In the genomic region with DNA sequence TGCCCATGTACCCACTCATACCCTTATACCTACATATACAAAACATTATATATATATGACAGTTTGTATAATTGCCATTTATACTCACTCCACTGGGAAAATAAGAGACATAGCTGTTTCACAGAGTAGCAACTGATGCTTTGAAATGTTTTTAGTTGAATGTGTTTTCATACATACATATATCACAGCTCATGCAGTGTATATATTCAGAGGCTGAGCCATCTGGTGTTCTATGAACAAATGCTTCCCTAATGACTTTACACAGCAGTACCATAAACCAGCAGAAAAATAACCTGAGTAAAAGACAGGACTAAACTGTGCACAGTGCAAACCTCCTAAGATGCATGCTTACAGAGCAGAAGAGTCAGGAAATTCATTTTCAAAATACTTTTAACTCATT, we compare ENCODE assay signal across 26 mouse cellular contexts. TPM values are rescaled to one million over a fixed set of nuclear protein-coding genes. Genes with fewer than 3 reads are reported as not detected.
DNase-seq lines count a peak whose midpoint lies in the region; ATAC-seq lines count a peak whose summit lies in the region.
"Had no signal": no experiment of that assay in that cellular context is flagged by ENCODE, and none has a peak within 500 bp of the region (broad histone marks: within the 10 kb centered on the region; RNA-seq: fewer than 3 reads in every experiment).

No protein-coding gene starts in this region.

- H3K36me3 ChIP-seq in forebrain, embryonic 13.5 days (ENCODE audit: poor library complexity, severe bottlenecking) = no peaks in the 10 kb centered on the region
- H3K36me3 ChIP-seq in forebrain, embryonic 12.5 days (replicated peaks) = no peaks in the 10 kb centered on the region
- H3K36me3 ChIP-seq in forebrain, embryonic 16.5 days (ENCODE audit: control insufficient read depth, insufficient read depth) = no peaks in the 10 kb centered on the region
- no peaks in the 10 kb centered on the region for H3K36me3 ChIP-seq in forebrain, embryonic 11.5 days (ENCODE audit: control insufficient read depth, insufficient read depth, low read length)
- H3K36me3 ChIP-seq: embryonic facial prominence, embryonic 13.5 days; embryonic facial prominence, embryonic 15.5 days; G1E had no signal

- H3K4me3 ChIP-seq in forebrain, embryonic 13.5 days = no peak overlapping the region
- no peak overlapping the region for H3K4me3 ChIP-seq in forebrain, embryonic 12.5 days (replicated peaks)
- H3K4me3 ChIP-seq in forebrain, embryonic 16.5 days (replicated peaks; ENCODE audit: low read length) = no peak overlapping the region
- H3K4me3 ChIP-seq in forebrain, embryonic 11.5 days (ENCODE audit: low read depth, low read length) = no peak overlapping the region
- H3K4me3 ChIP-seq: embryonic facial prominence, embryonic 13.5 days; embryonic facial prominence, embryonic 15.5 days; erythroblast, embryonic 14.5 days had no signal

- no peaks in the 10 kb centered on the region for H3K27me3 ChIP-seq in forebrain, embryonic 13.5 days
- H3K27me3 ChIP-seq in forebrain, embryonic 12.5 days = no peaks in the 10 kb centered on the region
- H3K27me3 ChIP-seq in forebrain, embryonic 16.5 days (replicated peaks; ENCODE audit: control insufficient read depth, insufficient read depth, low read length) = no peaks in the 10 kb centered on the region
- H3K27me3 ChIP-seq in forebrain, embryonic 11.5 days (ENCODE audit: control insufficient read depth, insufficient read depth, low read length) = no peaks in the 10 kb centered on the region
- H3K27me3 ChIP-seq: CH12.LX; embryonic facial prominence, embryonic 13.5 days; embryonic facial prominence, embryonic 15.5 days; Patski had no signal

- no peak overlapping the region for H3K9ac ChIP-seq in forebrain, embryonic 13.5 days
- H3K9ac ChIP-seq in forebrain, embryonic 12.5 days = no peak overlapping the region
- no peak overlapping the region for H3K9ac ChIP-seq in forebrain, embryonic 16.5 days (replicated peaks; ENCODE audit: low read depth, low read length)
- no peak overlapping the region for H3K9ac ChIP-seq in forebrain, embryonic 11.5 days (ENCODE audit: low read length)
- H3K9ac ChIP-seq: embryonic facial prominence, embryonic 13.5 days; embryonic facial prominence, embryonic 15.5 days had no signal

- H3K9me3 ChIP-seq in forebrain, embryonic 13.5 days (replicated peaks) = no peaks in the 10 kb centered on the region
- H3K9me3 ChIP-seq in forebrain, embryonic 12.5 days = no peaks in the 10 kb centered on the region
- H3K9me3 ChIP-seq in forebrain, embryonic 16.5 days (ENCODE audit: control insufficient read depth, low read length) = no peaks in the 10 kb centered on the region
- no peaks in the 10 kb centered on the region for H3K9me3 ChIP-seq in forebrain, embryonic 11.5 days (ENCODE audit: control insufficient read depth, low read length)
- H3K9me3 ChIP-seq: embryonic facial prominence, embryonic 13.5 days; embryonic facial prominence, embryonic 15.5 days; G1E had no signal

- no peak overlapping the region for H3K4me2 ChIP-seq in forebrain, embryonic 13.5 days
- no peak overlapping the region for H3K4me2 ChIP-seq in forebrain, embryonic 12.5 days
- no peak overlapping the region for H3K4me2 ChIP-seq in forebrain, embryonic 16.5 days (ENCODE audit: low read length)
- no peak overlapping the region for H3K4me2 ChIP-seq in forebrain, embryonic 11.5 days (ENCODE audit: low read depth, low read length, severe bottlenecking)
- H3K4me2 ChIP-seq: embryonic facial prominence, embryonic 13.5 days; embryonic facial prominence, embryonic 15.5 days had no signal

- no peak overlapping the region for H3K27ac ChIP-seq in forebrain, embryonic 13.5 days
- H3K27ac ChIP-seq in forebrain, embryonic 12.5 days = no peak overlapping the region
- no peak overlapping the region for H3K27ac ChIP-seq in forebrain, embryonic 16.5 days (ENCODE audit: low read length)
- no peak overlapping the region for H3K27ac ChIP-seq in forebrain, embryonic 11.5 days (ENCODE audit: low read depth, low read length)
- H3K27ac ChIP-seq: embryonic facial prominence, embryonic 13.5 days; embryonic facial prominence, embryonic 15.5 days had no signal

- H3K4me1 ChIP-seq in forebrain, embryonic 13.5 days = no peaks in the 10 kb centered on the region
- H3K4me1 ChIP-seq in forebrain, embryonic 12.5 days = no peaks in the 10 kb centered on the region; the same call in 1 of the 2 replicates
- H3K4me1 ChIP-seq in forebrain, embryonic 16.5 days (replicated peaks; ENCODE audit: control insufficient read depth, insufficient read depth, low read length) = peaks cover 4% of the 10 kb centered on the region; the same call in 1 of the 2 replicates
- no peaks in the 10 kb centered on the region for H3K4me1 ChIP-seq in forebrain, embryonic 11.5 days (replicated peaks; ENCODE audit: control insufficient read depth, insufficient read depth, low read length)
- H3K4me1 ChIP-seq: embryonic facial prominence, embryonic 15.5 days had no signal

- DNase-seq in forebrain, embryonic 11.5 days (ENCODE audit: low spot score) = no peak
- no peak for DNase-seq in frontal cortex, postnatal 36 days (ENCODE audit: low spot score in 2 of 2)
- peak; percentile 10 for DNase-seq in brain, adult 2 months (ENCODE audit: low read depth, low spot score)
- DNase-seq: adrenal gland, adult 8-10 months; adrenal gland, postnatal 14 days; adrenal gland, postnatal 36 days; B cell, adult 2 months; cerebellum, adult 11 months; cerebellum, adult 18-20 months; cerebellum, adult 8-10 months; cerebellum, adult 9-11 months; cerebellum, postnatal 14 days; cerebellum, postnatal 36 days; embryo, embryonic 11 days had no signal

- peak; percentile 45; the same call in 1 of the 2 replicates for ATAC-seq in forebrain, embryonic 13.5 days
- ATAC-seq in forebrain, embryonic 12.5 days (ENCODE audit: low FRiP score) = no peak
- 0 out of 2 replicates have a peak, but pooled peaks have one; percentile 28 for ATAC-seq in forebrain, embryonic 16.5 days
- ATAC-seq in forebrain, embryonic 11.5 days (replicated peaks; ENCODE audit: low FRiP score) = no peak
- peak; percentile 64; the same call in 1 of the 2 replicates for ATAC-seq in frontal cortex, adult (ENCODE audit: low TSS enrichment)
- ATAC-seq: activated CD4-positive, CD25-positive, alpha-beta regulatory T cell, adult 4 months; CD4-positive, CD25-positive, alpha-beta regulatory T cell, adult 4 months; Patski had no signal

RNA-seq across cellular contexts. Expression of gene Tek, which starts 25.3 kb away (rescaled TPM):
- 5.7 and 6.3 TPM in 2 replicates for polyA plus RNA-seq in forebrain, embryonic 13.5 days (2015; fragmentation: Nextera tagmentation; extraction: Ambion mirVana)
- polyA plus RNA-seq in forebrain, embryonic 12.5 days (2016; fragmentation: Nextera tagmentation; extraction: Ambion mirVana) = 6.0 and 6.8 TPM in 2 replicates
- 9.7 and 10.4 TPM in 2 replicates for polyA plus RNA-seq in forebrain, embryonic 16.5 days (2015; fragmentation: Nextera tagmentation; extraction: Ambion mirVana)
- polyA plus RNA-seq in forebrain, embryonic 11.5 days (2014; fragmentation: Nextera tagmentation; extraction: Ambion mirVana) = 9.4 and 10.4 TPM in 2 replicates
- polyA plus RNA-seq: activated CD4-positive, CD25-positive, alpha-beta regulatory T cell, adult 4 months; CD4-positive, CD25-positive, alpha-beta regulatory T cell, adult 4 months; erythroblast, embryonic 14.5 days; G1E; Patski had no signal

Comparison
In these comparisons a context has a peak if more than half of its experiments do, and no peak if none do; other contexts are left out.
1. ATAC-seq: peak in forebrain, embryonic 13.5 days (single experiment), forebrain, embryonic 16.5 days (single experiment) and frontal cortex, adult (single experiment); none in forebrain, embryonic 12.5 days (single experiment) and forebrain, embryonic 11.5 days (single experiment).